Mouse (Mus musculus): ENCODE results near the gene Cpm. TPM values are rescaled to one million over a fixed set of nuclear protein-coding genes. Genes with fewer than 3 reads are reported as not detected.
A peak's percentile ranks its signal among the peaks of the same experiment; 100 is the strongest.

The Cpm gene
- total RNA-seq, 2 experiments from 2014 or later, result 7.5 to 8.1 TPM

DNA sequence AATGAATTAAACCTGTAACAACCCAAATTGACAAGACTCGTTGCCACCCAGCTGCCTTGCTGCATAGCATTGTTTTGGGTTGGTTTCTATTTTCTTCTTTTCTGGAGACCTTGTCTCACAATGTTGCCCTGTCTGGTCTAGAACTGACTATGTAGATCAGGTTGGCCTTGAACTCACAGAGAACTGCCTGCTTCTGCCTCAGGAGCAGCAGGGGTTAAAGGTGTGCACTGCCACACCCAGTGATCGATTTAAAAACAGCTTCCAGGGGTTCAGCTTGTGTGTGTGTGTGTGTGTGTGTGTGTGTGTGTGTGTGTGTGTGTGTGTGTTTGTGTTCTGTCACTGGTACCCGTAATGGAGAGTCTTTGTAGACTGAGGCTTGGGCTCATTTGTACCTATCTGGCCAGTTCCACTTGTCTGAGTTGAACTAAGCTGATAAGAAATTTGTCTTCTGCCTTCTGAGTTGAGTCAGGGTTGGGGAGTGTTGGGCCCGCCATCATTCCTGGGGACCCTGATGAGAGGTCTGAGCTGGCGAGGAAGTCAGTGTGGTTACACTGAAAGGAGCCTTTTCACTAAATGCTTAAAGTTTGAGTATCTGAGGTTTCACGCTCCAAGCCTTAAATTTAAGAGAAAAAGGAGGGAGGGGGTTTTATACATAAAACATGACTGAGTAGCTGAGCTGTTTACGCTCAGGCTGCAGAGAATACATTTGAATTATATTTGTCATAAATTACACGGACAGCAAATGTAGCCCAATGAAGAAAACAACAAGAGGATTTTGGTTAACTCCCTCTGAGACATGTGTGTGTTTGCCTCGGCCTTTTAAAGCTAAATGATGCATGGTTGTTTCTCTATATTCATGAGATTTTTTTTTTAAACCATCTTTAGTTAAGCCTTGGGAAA, 36.3 kb downstream of the Cpm start:
- no peak for DNase-seq (ENCODE audit: low spot score in 2 of 2)
- intact Hi-C loops (cut with DNase I), result no loop called here

- intact Hi-C loops (cut with DNase I), result no loop called here
- DNase-seq (ENCODE audit: low spot score in 2 of 2), result no peak
These were observed 37.1 kb downstream of the Cpm start for GRCm38 (mm10) chr10:117666361-117666760.

DNA sequence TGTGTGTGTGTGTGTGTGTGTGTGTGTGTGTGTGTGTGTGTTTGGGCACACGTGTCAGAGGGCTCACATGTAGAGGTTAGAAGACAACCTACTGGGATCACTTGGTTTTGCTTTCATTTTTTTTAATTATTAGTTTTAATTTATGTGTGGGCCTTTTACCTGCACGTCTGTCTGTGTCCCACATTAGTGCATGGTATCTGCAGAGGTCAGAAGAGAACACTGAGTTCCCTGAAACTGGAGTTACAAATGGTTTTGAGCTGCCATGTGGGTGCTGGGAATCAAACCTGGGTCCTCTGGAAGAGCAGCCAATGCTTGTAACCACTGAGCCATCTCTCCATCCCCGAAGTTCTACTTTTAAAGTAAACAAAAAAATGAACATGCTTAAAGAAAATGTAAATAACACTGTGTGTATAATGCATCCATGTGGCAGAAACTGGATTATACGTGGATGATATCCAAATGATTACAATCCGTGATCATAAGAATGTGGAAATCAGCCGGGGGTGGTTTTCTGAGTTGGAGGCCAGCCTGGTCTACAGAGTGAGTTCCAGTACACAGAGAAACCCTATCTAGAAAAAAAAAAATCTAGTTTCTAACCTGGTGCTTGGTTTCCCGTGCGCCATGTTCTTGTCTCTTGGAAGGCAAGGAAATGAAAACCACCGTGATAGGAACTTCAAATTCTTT, 37.8 kb downstream of the Cpm start:
- DNase-seq (ENCODE audit: low spot score in 2 of 2), result no peak
- intact Hi-C loops (cut with DNase I), result no loop called here

DNA sequence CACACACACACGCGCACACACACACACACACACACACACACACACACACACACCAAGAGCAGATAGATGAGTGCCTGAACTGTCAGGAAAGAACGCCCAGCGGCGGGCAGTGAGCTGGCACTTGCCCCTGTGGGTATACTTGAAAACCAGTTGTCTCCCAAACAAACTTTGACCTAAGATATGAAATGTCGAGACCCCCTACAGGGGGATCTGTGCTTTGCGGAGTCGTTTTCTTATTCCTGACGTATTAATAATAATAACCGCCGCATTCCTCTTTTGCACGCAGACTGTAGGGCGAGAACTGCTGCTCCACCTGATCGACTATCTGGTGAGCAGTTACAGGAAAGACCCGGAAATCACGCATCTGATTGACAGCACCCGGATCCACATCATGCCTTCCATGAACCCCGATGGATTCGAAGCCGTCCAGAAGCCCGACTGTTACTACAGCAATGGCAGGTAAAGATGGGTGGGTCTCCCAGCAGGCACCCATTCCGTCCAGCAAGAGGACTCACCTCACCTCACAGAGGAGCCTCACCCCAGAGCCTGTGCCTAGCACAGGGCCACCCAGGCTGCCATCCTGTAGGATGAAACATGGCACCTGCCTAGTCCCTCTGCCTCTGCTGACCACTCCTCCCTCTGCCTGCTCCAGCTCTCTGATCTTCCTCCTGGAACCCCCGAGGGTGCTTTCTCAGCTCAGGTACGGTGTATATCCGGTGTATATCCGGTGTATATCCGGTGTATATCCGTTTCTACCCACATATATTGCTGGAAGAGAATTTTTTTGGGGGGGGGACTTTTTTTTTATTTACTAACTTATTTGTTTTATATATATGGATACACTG, 38.6 kb downstream of the Cpm start:
- intact Hi-C loops (cut with DNase I), result no loop called here

GRCm38 (mm10) chr10:117668546-117669300, 39.4 kb downstream of the Cpm start:
- no peak for DNase-seq (ENCODE audit: low spot score in 2 of 2)
- intact Hi-C loops (cut with DNase I), result no loop called here

More for the DNA sequence above, 38.6 kb downstream of the Cpm start:
- no peak for DNase-seq (ENCODE audit: low spot score in 2 of 2)

- no peak for DNase-seq (ENCODE audit: low spot score in 2 of 2)
- intact Hi-C loops (cut with DNase I), result loop anchor here (10.0 kb wide), 1 partner anchor 445 kb away; the partner anchor contains the start of gene Yeats4
These were observed 40.3 kb downstream of the Cpm start for GRCm38 (mm10) chr10:117669449-117670090.

GRCm38 (mm10) chr10:117670092-117670491, 40.8 kb downstream of the Cpm start:
- intact Hi-C loops (cut with DNase I), result loop anchor here (10.0 kb wide), 1 partner anchor 445 kb away; the partner anchor contains the start of gene Yeats4
- DNase-seq (ENCODE audit: low spot score in 2 of 2), result no peak

DNA sequence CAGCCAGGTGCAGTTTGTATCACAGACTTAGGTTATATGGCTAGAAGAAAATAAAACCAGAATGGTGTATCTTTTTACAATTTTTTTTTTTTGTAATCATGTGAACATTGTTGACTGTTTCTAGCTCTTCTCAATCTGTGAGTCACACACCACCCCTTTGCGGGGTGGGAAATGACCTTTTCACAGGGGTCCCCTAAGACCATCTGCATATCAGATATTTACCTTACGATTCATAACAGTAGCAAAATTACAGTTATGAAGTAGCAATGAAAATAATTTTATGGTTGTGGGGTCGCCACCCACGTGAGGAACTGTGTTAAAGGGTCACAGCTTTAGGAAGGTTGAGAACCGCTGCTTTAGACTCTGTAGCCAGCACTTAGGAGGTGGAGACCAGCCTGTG, 41.5 kb downstream of the Cpm start:
- intact Hi-C loops (cut with DNase I), result loop anchor here (10.0 kb wide), 1 partner anchor 446 kb away; the partner anchor contains the start of gene Yeats4
- no peak for DNase-seq (ENCODE audit: low spot score in 2 of 2)

- intact Hi-C loops (cut with DNase I), result loop anchor here (10.0 kb wide), 1 partner anchor 446 kb away; the partner anchor contains the start of gene Yeats4
These were observed 42.0 kb downstream of the Cpm start for GRCm38 (mm10) chr10:117671266-117671665.

DNA sequence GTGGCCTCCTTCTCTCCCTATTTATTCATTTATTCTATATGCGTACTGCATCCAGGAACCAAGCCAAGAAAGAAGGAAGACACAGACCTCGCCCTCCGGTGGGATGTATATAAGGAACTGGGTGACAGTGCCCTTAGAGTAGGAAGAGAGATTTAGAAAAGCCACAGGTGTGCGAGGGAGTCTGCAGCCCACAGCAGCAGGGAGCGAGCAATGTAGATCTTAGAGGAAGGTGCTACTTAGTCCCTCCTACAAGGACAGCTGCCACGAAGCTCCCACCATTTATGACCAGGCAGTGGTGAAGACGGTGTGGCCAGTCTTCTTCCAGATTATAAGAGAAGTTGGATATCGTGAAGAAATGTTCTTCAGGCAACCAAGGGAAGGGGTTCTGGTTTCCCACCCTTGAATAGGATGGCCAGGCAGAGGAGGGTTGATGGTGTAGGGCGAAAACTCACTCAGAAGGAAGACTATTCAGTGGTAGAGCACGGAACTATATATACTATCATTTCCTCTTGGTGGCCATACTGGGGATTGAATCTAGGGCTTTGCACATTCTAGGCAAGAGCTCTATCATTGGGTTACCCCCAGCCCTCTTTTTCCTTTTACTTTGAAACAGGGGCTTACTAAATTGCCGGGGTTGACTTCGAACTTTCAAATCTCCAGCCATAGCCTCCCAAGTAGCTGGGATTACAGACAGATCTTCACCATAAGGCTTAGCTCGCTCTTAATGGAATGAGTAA, 42.8 kb downstream of the Cpm start:
- intact Hi-C loops (cut with DNase I), result loop anchor here (10.0 kb wide), 1 partner anchor 447 kb away; the partner anchor contains the start of gene Yeats4
- DNase-seq (ENCODE audit: low spot score in 2 of 2), result no peak

More at GRCm38 (mm10) chr10:117671266-117671665, 42.0 kb downstream of the Cpm start:
- no peak for DNase-seq (ENCODE audit: low spot score in 2 of 2)

- peak in 1 of 2 experiments; percentile 14 for DNase-seq (ENCODE audit: low spot score in 2 of 2)
- intact Hi-C loops (cut with DNase I), result loop anchor here (10.0 kb wide), 1 partner anchor 448 kb away; the partner anchor contains the start of gene Yeats4
These were observed 43.4 kb downstream of the Cpm start for GRCm38 (mm10) chr10:117672693-117673092.

DNA sequence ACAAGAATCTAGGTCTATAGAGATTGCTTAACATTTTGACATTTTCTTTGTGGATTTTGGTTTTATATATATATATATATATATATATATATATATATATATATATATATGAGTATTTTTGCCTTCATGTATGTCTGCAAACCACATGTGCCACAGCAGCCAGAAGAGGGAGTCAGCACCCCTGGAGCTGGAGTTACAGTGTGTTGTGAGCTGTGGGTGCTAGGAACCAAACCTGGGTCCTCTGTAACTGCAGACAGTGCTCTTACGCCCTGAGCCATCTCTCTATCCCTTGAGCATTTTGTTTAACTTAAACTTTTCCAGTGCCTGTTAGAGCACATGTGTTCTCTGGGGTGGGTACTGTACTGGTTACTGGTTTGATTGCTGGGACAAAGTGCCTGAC, 44.6 kb downstream of the Cpm start:
- DNase-seq (ENCODE audit: low spot score in 2 of 2), result no peak
- intact Hi-C loops (cut with DNase I), result loop anchor here (10.0 kb wide), 1 partner anchor 449 kb away; the partner anchor contains the start of gene Yeats4

DNA sequence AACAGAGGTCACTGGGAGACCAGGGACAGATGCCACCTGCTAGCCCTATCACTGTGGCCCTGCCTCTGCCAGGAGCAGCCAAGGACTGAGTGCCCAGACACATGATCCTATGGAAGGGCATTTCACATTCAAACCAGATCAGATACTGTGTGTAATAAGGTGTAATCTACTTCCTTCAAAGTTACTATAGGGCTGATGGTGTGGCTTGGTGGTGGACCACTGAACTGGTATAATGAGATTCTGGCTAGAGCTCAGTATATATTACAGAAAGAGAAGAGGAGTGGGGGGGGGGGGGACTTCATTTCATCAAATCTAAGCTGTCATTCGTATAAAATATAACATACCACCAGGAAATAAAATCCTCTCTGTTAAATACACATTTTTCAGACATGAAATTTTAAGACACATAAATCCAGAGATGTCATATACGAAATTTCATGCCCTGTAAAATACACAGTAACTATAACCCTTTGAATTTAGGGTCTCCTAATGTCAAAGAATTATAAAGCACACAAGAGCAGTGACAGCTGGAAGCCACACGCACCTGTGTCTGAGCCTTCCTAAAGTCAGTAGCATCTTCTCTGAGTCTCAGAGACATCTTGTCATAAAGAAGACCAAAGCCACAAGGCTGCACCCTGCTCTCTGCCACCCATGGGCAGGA, 45.2 kb downstream of the Cpm start:
- intact Hi-C loops (cut with DNase I), result loop anchor here (10.0 kb wide), 1 partner anchor 450 kb away; the partner anchor contains the start of gene Yeats4
- DNase-seq (ENCODE audit: low spot score in 2 of 2), result no peak

DNA sequence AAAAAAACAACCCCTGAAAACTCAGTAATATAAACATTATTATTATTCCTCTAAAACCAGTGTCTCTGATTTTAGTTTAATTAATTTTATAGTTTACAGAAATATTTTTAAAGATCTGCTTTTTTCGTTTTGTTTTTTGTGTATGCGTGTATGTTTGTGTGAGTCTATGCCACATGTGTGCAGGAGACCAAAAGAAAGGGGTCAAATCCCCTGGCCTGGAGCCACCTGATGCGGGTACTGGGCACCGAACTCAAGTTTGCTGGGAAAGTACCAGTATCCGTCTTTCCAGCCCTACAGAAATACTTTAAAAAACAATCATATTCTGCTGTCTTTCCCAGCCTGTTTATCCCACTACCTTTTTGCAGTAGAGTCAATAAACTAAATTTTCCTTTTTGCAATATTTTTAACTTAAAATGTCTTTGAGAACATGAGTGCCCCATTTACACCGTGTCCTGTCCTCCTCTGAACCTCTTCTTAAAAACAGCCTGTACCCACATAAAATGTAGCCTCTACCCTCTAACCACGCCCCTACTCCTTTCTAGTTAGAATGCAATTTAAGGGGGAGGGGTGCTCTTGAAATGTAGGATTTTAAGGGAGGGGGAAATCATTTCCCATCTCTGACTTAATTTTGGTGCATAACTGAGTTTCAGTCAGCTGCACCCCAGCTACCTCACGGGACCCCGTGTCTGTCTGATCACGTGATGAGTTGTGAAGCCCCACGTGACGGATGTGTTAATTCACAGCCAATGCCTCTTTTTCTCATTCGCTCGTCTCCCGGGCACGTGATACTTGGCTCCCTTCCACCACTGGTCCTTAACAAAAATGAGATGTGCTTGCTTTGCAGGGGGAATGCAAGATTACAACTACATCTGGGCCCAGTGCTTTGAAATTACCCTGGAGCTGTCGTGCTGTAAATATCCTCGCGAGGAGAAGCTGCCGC, 46.1 kb downstream of the Cpm start:
- intact Hi-C loops (cut with DNase I), result loop anchor here (2.0 to 10.0 kb wide), 2 partner anchors 221 to 451 kb away; partner anchors contain the start of gene Yeats4
- peak; percentile 76 to 81 for DNase-seq (ENCODE audit: low spot score in 2 of 2)

DNA sequence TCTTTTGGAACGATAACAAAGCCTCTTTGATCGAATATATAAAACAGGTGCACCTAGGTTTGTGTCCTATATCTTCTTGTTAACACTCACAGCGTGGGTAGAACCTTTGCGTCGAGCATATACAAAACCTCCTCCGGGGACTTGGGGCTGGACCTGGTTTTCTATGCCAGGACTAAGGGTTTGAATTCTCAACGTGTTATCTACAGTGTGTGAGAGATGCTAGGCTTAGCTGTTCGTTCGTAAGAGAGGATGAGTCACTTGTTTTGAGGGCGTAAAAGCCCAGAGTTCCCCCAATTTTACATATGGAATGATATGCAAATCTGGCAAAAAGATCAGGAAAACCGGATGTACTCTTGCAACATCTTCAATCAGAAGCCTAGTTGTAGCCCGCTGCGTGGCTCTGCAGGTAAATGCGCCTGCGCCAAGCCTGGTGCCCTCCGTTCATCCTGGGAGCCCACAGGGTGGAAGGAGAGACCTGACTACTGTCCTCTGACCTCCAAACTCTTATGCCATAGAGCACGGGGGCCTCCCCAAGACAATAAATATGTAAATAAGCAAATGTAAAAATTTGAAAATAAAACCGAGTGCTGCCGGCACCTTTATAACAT, 46.8 kb downstream of the Cpm start:
- intact Hi-C loops (cut with DNase I), result loop anchor here (2.0 to 10.0 kb wide), 2 partner anchors 221 to 451 kb away; partner anchors contain the start of gene Yeats4
- DNase-seq (ENCODE audit: low spot score in 2 of 2), result peak; percentile 69 to 72
